Mouse (Mus musculus): ENCODE results near the gene Klrc1.

DNA sequence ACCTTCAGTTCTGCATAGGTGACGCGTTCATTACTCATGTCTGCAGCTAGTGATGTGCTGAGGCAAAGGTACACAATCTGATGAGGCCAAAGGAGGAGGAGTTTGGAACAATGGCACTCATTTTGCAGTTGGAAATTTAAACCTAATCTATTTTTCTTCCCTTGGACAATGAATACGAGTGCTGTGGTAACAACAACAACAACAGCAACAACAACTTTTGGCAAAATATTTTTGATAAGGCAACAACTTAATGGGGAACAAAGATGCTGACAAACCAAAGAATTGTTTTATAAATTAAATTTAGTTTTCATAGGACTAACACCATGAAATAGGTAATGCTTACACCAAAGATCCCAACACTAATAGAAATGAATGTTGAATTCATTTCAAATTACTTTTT is at the start of gene Klrc1:
- no peak for TF ChIP-seq POLR2A (IDR thresholded peaks at IDR 0.05; ENCODE audit: borderline replicate concordance, extremely low read depth, low read depth, low read length)
- no peak for TF ChIP-seq CTCF (IDR thresholded peaks at IDR 0.05; ENCODE audit: insufficient read depth, low read length)

All from lung, adult 2 months (tissue).